Mouse (Mus musculus): ENCODE results near the gene Wtip.

- TF ChIP-seq POLR2A (IDR thresholded peaks at IDR 0.05; ENCODE audit: borderline replicate concordance, extremely low read depth, insufficient read depth, insufficient read length, poor library complexity, severe bottlenecking) (no peak), CTCF (IDR thresholded peaks at IDR 0.05; ENCODE audit: borderline replicate concordance, extremely low read depth, insufficient read depth, insufficient read length) (no peak)
These were observed 7.7 kb downstream of the Wtip start for GRCm38 (mm10) chr7:34125346-34125745.

Data from brain, embryonic 14.5 days (tissue).